Mouse (Mus musculus): ENCODE results near the gene Mical2. TPM values are rescaled to one million over a fixed set of nuclear protein-coding genes. Genes with fewer than 3 reads are reported as not detected.

The Mical2 gene
- polyA plus RNA-seq, 1 experiment from 2014 or later = 2.7 TPM

DNA sequence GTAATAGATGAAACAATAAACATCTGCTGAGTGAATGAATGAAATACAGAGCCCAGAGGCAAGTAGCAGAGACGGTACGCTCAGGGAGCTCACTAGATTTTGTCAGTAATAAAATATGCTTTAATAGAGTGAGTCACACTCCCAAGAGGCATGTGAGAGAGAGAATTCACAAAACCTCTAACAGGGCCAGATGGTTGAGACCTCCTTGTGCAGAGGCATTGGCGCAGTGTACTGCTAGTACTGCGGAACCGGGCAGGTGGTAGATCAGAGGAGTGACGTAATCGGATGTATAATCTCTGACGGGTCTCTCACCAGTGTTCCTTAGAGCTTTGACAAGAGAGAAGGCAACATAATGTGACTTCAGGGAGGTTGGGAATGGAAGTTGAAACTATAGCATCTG, 78.7 kb downstream of the Mical2 start:
- H3K4me3 ChIP-seq (ENCODE audit: low read depth, low read length) = no peak overlapping the region
- TF ChIP-seq CTCF (IDR thresholded peaks at IDR 0.05; ENCODE audit: low read depth) = no peak
- no peak for TF ChIP-seq EP300 (IDR thresholded peaks at IDR 0.05; ENCODE audit: low read depth)
- no peaks in the 10 kb centered on the region for H3K27me3 ChIP-seq (ENCODE audit: insufficient read depth, low read length)
- WGBS (ENCODE audit: insufficient replicate concordance) = 81% methylated on average over 8 of the region's 8 CpGs
- DNase-seq (no peak), ATAC-seq (no peak)
- no peaks in the 10 kb centered on the region for H3K9me3 ChIP-seq (ENCODE audit: low read length)
- 0 out of 2 replicates have a peak, but pooled peaks cover 2% of the 10 kb centered on the region for H3K36me3 ChIP-seq (replicated peaks; ENCODE audit: insufficient read depth, low read length)
- H3K9ac ChIP-seq (replicated peaks) = no peak overlapping the region
- H3K4me1 ChIP-seq (ENCODE audit: insufficient read depth) = peaks cover 4% of the 10 kb centered on the region; the same call in 1 of the 2 replicates
- no peak overlapping the region for H3K4me2 ChIP-seq (ENCODE audit: low read depth, low read length)
- H3K27ac ChIP-seq (ENCODE audit: low read depth) = no peak overlapping the region

DNA sequence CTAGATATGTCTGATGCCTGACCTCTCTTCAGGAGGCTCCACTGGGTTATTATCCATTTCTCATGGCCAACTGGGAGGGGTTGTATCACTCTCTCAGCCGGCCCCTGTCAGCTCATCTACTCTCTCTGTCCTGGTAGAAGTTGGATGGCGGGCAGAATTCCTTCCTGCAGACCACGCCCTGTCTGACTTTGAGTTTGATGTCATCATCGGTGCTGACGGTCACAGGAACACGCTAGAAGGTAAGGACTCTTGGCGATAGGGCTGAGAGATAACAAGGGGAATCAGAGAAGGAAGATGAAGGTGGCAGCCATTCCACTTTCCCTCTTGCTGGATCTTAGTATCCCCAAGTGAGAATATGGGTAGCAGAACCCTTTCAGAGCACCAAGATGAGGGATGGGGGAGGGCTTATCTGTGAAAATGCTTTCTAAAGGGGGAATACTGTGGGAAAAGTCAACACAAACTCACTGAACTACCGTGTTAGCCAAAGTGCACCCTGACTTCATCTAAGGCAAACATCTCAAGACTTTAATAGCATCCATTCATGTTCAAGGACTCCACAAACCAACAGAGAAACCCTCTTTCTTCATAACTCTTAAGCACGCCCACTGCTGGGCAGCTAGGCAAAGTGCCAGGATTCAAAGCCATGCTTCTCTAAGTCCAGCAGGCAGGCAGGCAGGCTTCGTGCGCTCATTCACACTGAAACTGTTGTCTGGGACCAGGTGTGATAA, 83.8 kb downstream of the Mical2 start:
- no peak for DNase-seq
- TF ChIP-seq EP300 (IDR thresholded peaks at IDR 0.05; ENCODE audit: low read depth) (no peak), CTCF (IDR thresholded peaks at IDR 0.05; ENCODE audit: low read depth) (no peak)

DNA sequence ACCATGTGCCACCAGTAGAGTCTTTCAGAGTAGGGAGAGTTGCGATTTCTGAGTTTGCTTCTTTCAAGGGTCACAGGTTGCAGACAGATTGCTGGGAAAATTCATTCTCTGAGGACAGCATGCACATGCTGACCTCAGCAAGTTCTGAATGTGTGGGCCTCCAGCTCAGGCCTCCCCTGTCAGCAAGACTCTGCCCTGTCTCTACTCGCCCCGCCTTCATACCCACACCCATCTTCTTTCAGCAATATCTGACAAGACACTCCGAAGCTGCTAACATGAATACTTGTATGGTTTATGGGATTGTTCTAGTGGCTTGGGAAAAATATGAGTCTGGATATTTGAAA, 84.3 kb downstream of the Mical2 start:
- H3K4me3 ChIP-seq (ENCODE audit: low read depth, low read length) = no peak overlapping the region
- H3K4me1 ChIP-seq (ENCODE audit: insufficient read depth) = no peaks in the 10 kb centered on the region
- no peak for DNase-seq
- H3K9me3 ChIP-seq (ENCODE audit: low read length) = no peaks in the 10 kb centered on the region
- no peak overlapping the region for H3K4me2 ChIP-seq (ENCODE audit: low read depth, low read length)
- H3K9ac ChIP-seq (replicated peaks) = no peak overlapping the region
- TF ChIP-seq CTCF (IDR thresholded peaks at IDR 0.05; ENCODE audit: low read depth) (no peak), EP300 (IDR thresholded peaks at IDR 0.05; ENCODE audit: low read depth) (no peak)
- no peak for ATAC-seq
- peaks cover 2% of the 10 kb centered on the region; the same call in 1 of the 2 replicates for H3K36me3 ChIP-seq (replicated peaks; ENCODE audit: insufficient read depth, low read length)
- H3K27ac ChIP-seq (ENCODE audit: low read depth) = no peak overlapping the region
- WGBS (ENCODE audit: insufficient replicate concordance) = 76% methylated on average over 4 of the region's 4 CpGs
- H3K27me3 ChIP-seq (ENCODE audit: insufficient read depth, low read length) = no peaks in the 10 kb centered on the region

More for the DNA sequence above, 83.8 kb downstream of the Mical2 start:
- Histone ChIP-seq H3K4me2 (ENCODE audit: low read depth, low read length) (no peak overlapping the region), H3K9ac (replicated peaks) (no peak overlapping the region), H3K9me3 (ENCODE audit: low read length) (no peaks in the 10 kb centered on the region), H3K4me1 (ENCODE audit: insufficient read depth) (no peaks in the 10 kb centered on the region), H3K4me3 (ENCODE audit: low read depth, low read length) (no peak overlapping the region), H3K27ac (ENCODE audit: low read depth) (no peak overlapping the region), H3K36me3 (replicated peaks; ENCODE audit: insufficient read depth, low read length) (peaks cover 2% of the 10 kb centered on the region; the same call in 1 of the 2 replicates), H3K27me3 (ENCODE audit: insufficient read depth, low read length) (no peaks in the 10 kb centered on the region)
- ATAC-seq = no peak
- 77% methylated on average over 11 of the region's 11 CpGs for WGBS (ENCODE audit: insufficient replicate concordance)

DNA sequence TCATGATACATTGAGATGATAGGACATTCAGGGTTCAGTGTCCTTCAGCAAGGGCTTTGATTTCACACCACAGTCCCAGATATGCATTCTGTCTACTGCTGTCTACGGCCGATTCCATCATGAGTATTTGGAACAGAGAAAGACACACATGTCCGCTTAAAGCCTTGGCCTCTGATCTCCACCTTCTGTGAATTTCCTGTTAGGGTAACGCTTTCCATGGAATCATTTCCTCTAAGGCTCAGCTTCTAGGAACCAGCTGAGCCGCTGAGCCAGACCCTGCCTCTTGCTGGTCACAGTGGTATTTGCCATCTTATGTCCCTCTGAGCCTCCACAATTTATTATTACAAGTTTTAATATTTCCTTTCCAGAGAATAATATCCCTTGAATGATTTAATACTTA, 87.6 kb downstream of the Mical2 start:
- Histone ChIP-seq H3K4me2 (ENCODE audit: low read depth, low read length) (no peak overlapping the region), H3K4me1 (ENCODE audit: insufficient read depth) (no peaks in the 10 kb centered on the region), H3K4me3 (ENCODE audit: low read depth, low read length) (no peak overlapping the region), H3K9ac (replicated peaks) (no peak overlapping the region), H3K27ac (ENCODE audit: low read depth) (no peak overlapping the region), H3K36me3 (replicated peaks; ENCODE audit: insufficient read depth, low read length) (peaks cover 2% of the 10 kb centered on the region; the same call in 1 of the 2 replicates), H3K9me3 (ENCODE audit: low read length) (no peaks in the 10 kb centered on the region), H3K27me3 (ENCODE audit: insufficient read depth, low read length) (no peaks in the 10 kb centered on the region)
- TF ChIP-seq CTCF (IDR thresholded peaks at IDR 0.05; ENCODE audit: low read depth) = no peak
- TF ChIP-seq EP300 (IDR thresholded peaks at IDR 0.05; ENCODE audit: low read depth) = no peak
- DNase-seq = no peak
- no peak for ATAC-seq
- WGBS (ENCODE audit: insufficient replicate concordance) = 74% methylated on average over 5 of the region's 5 CpGs

DNA sequence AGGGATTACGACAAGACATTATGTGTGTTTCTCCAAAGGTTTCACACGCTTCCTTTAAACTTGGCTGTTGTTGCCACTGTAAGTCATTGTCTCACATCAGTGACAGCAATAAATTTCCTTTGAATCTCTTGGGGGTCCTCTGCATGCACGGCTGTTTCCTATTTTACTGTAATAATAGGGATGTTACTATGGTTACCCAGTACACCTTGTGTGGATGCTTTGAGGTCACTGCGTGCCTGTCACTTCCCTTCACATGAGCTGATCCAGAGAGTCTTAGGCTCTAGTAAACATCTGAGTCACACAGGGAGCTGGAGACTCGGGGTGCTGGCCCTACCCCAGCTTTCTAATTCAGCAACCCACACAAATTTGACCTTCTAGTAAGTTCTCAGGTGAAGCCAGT, 88.0 kb downstream of the Mical2 start:
- Histone ChIP-seq H3K4me1 (ENCODE audit: insufficient read depth) (no peaks in the 10 kb centered on the region), H3K9ac (replicated peaks) (no peak overlapping the region), H3K27me3 (ENCODE audit: insufficient read depth, low read length) (no peaks in the 10 kb centered on the region), H3K9me3 (ENCODE audit: low read length) (no peaks in the 10 kb centered on the region), H3K4me3 (ENCODE audit: low read depth, low read length) (no peak overlapping the region), H3K36me3 (replicated peaks; ENCODE audit: insufficient read depth, low read length) (peaks cover 2% of the 10 kb centered on the region; the same call in 1 of the 2 replicates), H3K27ac (ENCODE audit: low read depth) (no peak overlapping the region), H3K4me2 (ENCODE audit: low read depth, low read length) (no peak overlapping the region)
- no peak for ATAC-seq
- WGBS (ENCODE audit: insufficient replicate concordance) = 62% methylated on average over 5 of the region's 5 CpGs
- DNase-seq = no peak
- TF ChIP-seq CTCF (IDR thresholded peaks at IDR 0.05; ENCODE audit: low read depth) (no peak), EP300 (IDR thresholded peaks at IDR 0.05; ENCODE audit: low read depth) (no peak)

DNA sequence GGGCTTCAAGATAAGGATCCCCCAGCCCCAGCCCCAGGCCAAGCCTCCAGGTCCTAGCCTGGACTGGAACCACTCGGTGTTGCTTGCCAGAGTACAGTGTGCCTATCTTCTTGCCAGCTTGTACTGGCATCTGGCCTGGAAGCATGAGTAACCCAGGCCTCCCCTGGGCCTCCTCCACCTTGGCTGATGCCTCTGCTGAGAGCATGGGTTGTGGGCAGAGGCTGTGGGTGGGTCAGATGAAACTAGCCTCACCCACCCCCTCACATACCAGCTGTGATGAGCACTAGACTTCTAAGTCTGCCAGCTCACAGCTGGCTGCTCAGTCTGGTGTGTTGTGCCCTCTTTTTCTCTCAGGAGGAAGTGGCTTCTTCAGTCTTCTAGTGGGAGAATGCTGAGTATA, 90.6 kb downstream of the Mical2 start:
- TF ChIP-seq CTCF (IDR thresholded peaks at IDR 0.05; ENCODE audit: low read depth) = no peak
- Histone ChIP-seq H3K36me3 (replicated peaks; ENCODE audit: insufficient read depth, low read length) (no peaks in the 10 kb centered on the region; the same call in 1 of the 2 replicates), H3K9ac (replicated peaks) (no peak overlapping the region), H3K9me3 (ENCODE audit: low read length) (no peaks in the 10 kb centered on the region), H3K4me2 (ENCODE audit: low read depth, low read length) (no peak overlapping the region), H3K4me3 (ENCODE audit: low read depth, low read length) (no peak overlapping the region), H3K27ac (ENCODE audit: low read depth) (no peak overlapping the region), H3K27me3 (ENCODE audit: insufficient read depth, low read length) (no peaks in the 10 kb centered on the region), H3K4me1 (ENCODE audit: insufficient read depth) (0 out of 2 replicates have a peak, but pooled peaks cover 9% of the 10 kb centered on the region)
- ATAC-seq (no peak), DNase-seq (no peak)
- WGBS (ENCODE audit: insufficient replicate concordance) = 65% methylated on average over 1 of the region's 1 CpGs

Measured in liver, postnatal 0 days (tissue).